Mouse (Mus musculus) lung, postnatal 36 days (tissue): ENCODE results near the gene Stmn1.
A peak's percentile ranks its signal among the peaks of the same experiment; 100 is the strongest.

Experiments
- DNase-seq: peaks from one replicate; pipeline ENCODE4 v3.0.0; 2022; ENCODE audit warnings: mixed read lengths

Stmn1 gene

DNA sequence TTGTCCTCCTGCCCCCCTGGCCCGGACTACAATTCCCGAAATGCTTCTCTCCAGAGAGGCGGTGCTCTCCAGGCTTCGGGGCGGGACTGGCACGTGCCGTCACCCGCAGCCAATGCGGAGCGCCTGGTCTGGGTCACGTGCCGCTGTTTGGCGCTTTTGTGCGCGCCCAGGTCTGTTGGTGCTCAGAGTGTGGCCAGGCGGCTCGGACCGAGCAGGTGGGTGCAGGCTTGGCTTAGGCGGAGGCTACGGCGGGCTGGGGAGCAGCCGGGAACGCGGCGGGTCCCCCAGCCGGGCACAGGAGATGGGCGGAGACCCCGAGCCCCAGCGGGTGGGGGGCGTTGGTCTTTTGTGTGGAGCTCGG lies at the start of gene Stmn1:
Gene Stmn1, plus strand, starts transcription at position 106 of the 361 bp plus-strand sequence.
- peak; percentile 97 for DNase-seq

DNA sequence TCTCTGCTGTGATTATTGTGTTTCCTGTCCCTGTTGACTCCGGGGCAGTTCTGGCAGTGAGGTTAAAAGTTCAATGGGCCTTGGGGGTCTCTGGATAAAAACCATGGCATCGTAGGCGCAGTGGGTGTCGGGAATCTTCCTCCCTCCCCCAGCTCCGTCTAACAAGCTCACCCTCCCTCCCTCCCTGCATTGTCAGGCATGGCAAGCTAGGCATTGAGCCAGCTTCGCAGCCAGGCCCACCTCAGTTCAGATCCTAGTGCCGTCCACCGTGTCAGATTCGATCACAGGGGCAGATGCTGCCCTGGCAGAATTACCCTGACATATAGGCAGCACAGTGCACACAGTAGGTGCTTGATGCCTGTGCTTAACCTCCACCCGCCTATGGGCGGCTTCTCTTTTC lies 46.1 kb upstream of the Stmn1 start:
- DNase-seq, result no peak

DNA sequence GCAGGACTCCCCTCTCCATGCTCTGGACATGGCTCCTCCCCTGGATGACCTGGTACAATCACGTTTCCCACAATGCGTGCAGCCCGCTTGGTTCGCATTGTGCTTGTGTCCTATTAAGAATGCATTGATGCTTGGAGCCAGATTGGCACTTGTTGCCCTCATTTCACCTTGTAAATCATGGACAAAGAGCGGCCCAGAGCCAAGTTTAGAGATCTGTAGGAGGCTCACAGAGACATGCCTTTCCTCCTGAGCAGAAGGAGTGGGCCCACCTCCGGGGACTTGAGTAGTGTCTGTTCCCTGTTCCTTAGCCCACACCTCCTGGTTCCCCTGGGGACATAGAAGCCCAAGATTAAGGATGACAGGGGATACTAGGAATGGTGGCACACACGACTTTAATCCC lies 44.2 kb upstream of the Stmn1 start:
- DNase-seq, result no peak

DNA sequence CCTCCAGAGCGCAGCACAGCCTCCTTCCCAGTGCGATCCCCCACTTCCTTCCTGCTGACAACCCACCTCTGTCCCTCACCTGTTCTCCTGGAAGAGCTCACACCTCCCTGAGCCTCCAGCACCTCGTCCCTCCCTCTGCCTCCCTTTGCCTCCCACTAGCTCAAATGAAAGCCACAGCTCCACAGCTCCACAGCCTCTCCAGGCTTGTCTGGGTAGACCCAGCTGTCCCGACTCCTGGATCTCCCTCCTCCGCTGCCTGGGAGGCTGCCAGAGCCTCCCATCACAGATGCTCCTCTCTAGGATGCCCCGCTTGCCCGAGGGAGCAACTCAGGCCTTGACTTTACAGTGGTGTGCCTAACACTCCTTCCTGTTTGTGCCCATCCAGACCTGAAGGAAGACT lies 43.0 kb upstream of the Stmn1 start:
- DNase-seq, result no peak

DNA sequence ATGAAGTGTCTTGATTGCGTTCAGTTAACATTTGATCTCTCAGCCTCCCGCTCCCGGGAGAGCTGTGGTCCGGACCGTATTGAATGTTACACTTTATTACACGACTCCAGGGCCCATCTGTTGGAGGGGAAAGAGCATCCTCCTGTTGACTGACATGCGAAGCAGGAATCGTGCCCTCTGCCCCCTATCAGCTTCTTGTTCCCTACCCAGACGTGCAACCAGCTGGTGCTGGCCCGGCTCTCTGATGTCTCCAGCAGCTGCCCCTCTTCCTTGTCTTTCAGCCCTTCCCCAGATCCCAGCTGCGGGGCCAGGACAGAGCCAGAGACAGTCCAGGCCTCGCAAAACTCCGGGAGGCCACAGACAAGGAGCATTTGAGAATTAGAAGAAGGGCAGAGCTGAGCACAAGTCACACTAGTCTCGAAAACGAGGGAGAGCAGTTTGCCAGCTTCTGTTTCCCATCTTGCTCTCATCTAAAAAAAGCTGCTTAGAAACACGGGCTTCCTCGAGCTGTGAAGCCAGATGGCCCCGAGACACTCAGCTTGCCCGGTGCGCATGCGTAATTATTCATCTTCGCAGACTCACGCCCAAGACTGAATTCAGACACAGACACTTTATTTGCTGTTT lies 37.6 kb upstream of the Stmn1 start:
- peak; percentile 60 for DNase-seq

DNA sequence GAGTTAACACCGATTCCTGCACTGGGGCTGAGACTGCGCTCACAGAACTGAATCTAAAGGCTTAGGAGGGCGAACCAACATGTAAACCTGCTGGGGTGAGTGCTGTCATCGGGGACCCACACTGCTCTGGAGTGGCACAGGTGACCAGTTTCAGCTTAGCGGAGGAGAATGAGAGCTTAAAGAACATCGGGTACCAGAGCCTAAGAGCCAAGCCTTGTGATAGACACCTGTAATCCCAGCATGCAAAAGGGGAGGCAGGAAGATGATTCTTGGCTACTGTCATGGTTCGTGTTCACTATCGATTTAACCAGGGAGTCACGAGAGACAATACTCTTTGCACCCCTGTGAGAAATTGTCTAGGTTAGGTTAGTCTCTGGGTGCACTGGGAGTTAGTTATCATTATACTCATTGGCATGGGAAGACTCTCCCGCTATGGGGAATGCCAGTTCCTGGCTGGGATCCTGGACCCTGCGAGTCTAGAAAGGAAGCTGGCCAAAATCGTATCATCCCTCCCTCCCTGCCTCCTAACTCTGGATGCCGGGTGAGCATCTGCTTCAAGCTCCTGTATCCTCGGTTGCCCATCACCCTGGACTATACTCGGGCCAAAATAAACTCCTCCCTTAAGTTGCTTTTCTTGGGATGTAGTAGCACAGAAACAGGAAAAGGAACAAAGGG lies 35.3 kb upstream of the Stmn1 start:
- no peak for DNase-seq

DNA sequence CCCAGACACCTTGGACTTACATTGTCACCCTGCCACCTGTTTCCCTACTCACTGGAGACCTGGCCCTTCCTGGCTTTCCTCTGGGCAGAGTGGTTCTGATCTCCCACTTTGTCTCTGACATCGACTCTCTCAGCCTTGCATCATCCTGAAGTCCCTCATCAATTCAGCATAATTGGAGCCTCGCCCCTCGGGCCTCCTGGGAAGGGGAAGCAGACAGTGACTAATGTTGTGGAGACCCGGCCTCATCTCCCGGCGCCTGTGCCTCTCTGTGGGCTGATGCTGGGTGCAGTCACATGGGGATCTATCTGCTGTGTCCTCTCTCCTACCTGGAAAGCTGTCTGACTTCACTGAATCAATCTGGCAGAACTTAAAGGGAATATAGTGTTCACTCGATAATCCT lies 31.9 kb upstream of the Stmn1 start:
- DNase-seq, result no peak

DNA sequence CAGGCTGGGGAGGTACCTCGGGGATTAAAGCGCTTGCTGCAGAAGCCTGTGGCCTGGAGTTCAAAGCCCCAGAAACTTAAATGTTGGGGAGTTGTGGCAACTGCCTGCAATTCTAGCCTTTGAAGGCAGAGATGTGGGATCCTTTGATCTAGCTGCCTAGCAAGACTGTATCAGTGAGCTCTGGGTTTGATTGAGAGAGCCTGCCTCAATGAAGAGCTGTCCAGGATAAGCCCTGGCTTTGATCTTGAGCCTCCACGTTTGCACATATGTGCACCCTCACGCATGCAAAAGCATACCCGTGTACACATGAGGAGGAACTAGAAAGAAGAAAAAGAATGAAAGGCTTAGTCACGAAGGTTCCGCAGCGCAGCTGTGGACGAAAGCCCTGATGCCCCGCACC lies 31.5 kb upstream of the Stmn1 start:
- no peak for DNase-seq

DNA sequence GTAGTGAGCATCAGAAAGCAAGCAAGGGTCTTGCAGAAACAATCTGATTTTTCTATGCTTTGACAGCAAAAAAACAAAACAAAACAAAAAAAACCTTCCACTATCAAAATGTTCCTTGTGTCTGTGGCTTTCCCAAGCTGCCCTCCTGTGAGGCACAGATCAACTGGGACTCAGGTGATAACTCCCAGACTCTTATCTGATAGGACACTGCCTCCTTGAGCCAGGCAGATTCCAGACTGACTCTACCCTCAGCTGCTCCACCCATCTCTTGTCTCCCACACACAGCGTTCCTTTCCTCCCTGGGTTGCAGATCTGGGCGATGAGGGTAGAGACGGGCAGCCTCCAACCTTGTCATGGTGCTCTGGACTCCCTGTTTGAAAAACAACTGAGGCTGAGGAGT lies 29.0 kb upstream of the Stmn1 start:
- no peak for DNase-seq

DNA sequence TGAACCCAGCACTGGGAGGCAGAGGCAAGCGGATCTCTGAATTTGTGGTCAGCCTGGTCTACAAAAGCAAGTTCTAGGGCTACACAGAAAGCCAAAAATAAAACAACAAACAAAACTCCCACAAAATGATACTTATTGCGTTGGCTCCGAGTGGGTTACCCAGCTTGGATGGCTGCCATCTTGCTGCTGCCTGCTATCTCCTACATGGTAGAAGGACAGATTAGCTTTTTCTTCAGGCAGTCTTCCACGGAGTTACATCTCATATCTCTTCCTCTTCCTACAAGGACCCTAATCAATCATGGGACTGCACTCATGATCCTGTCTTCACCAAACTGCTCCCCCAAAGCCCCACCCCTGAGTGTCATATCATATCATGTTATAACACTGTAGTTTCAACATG lies 28.2 kb upstream of the Stmn1 start:
- DNase-seq, result no peak

DNA sequence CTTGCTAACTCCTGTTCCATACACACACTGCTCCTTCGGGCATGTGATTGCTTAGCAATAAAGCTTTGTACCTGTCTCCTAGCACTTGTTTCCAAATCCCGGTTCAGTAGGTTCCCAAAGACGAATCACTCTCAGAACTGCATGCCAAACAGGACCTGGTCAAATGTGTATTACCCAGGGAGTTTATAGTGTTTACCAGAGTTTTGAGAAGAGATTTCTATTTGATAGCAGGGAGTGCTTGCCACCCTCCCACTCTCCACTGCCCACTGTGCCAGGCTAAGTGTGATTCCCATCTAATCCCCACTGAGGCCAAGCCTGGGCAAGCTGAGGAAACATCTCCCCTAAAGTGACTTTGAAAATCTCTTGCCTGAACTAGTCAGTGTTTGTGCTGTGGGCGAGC lies 25.9 kb upstream of the Stmn1 start:
- DNase-seq, result no peak

DNA sequence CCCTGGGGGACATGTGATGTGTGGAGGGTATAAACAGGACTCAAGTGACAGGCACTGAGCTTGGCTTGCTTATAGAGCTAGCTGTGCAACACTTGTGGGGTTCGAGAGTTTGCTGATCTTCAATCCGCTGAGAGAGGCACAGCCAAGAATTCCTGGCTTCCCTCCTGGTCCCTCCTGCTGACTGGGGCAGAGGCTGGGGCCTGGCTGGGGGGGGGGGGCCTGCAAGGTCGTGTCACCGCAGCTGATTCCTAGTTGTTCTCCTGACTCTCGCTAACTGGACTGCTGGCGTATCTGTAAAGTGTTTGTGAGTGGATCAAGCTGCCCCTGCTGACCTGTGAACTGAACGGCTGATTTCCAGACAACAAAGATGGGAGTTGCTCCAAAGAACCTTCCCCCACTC lies 24.5 kb upstream of the Stmn1 start:
- peak; percentile 60 for DNase-seq

DNA sequence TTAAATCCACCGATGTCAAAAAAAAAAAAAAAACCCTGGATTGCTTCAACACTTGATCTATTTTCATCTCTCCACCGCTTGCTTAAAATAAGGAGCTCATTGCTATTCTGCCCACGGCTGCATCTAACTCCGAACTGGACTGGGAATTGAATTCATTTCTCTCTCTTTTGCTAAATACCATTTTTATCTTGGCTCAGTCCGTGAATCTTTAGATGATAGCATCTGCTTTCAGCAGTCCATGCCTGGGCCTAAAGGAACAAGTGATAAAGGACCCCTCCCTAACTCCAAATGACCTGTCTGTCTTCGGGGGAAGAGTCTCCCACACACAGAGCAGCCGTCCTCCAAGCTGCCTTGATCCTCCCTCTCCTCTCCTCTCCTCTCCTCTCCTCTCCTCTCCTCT lies 23.2 kb upstream of the Stmn1 start:
- DNase-seq, result no peak

DNA sequence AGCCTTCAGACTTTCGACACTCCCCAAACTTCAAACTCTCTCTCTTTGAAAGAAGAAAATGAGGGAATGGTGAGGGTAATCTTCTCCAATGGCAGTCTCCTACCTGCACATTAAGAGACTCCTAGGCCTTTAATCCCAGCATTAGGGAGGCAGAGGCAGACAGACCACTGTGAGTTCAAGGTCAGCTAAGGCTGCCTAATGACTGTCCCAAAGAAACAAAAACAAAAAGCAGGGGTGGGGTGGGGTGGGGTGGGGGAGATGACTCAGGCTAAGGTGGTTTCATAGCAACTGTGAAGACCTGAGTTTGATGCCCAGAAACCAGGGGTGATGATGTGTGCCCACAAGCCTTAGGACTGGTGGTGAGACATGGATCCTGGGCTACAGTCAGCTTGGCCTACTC lies 22.6 kb upstream of the Stmn1 start:
- no peak for DNase-seq

DNA sequence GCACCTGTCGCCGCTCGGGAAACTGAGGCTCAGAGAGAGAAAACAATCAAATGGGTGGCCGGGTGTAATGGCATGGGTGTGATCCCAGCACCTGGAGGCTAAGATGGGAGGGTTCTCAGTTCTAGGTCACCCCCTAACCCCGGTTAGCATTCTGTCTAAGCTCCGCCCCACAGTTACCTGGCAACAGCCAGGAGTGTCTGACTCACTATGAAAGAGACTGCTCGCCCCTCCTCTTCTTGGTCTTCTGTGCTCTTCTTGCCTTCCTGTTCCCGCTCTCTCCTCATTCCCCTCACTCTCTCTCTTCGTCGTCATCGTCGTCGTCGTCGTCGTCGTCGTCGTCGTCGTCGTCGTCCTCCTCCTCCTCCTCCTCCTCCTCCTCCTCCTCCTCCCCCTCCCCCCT lies 20.2 kb upstream of the Stmn1 start:
- DNase-seq, result peak; percentile 43

DNA sequence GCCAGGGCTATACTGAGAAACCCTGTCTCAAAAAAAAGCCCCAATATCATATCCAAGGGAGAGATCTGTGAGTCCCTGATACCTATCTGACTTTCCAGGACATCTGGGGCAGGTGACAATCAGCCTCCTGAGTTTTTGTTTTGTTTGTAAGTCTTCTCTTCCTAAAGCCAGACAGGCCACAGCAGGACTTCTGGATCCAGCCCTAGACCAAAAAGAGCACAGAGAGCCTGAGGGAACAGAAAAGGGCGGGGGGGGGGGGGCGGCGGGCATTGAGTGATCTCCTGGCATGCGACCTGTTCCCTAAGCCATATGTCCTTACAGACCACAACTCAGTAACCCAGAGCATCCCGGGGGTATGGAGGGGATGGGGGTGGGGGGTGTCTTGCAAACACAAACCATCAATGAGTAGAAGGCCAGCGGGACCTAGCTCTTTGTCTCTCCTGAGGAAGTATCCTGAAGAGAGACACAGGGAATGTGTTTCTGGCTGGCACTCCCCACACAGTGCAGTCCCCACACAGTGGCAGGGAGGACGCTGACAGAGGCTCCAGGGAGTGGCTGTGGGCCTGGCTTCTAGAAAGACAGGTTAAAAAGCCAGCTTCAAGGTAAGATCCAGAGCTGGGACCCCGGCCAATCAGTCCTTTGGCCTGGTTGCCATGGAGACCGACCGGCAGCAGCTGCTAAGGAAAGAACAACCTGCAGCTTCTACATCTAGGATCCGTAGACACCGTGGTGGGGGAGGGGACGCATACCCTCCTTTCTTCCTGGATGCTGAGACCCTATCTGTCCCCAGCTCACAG lies 18.3 kb upstream of the Stmn1 start:
- DNase-seq, result peak; percentile 29

DNA sequence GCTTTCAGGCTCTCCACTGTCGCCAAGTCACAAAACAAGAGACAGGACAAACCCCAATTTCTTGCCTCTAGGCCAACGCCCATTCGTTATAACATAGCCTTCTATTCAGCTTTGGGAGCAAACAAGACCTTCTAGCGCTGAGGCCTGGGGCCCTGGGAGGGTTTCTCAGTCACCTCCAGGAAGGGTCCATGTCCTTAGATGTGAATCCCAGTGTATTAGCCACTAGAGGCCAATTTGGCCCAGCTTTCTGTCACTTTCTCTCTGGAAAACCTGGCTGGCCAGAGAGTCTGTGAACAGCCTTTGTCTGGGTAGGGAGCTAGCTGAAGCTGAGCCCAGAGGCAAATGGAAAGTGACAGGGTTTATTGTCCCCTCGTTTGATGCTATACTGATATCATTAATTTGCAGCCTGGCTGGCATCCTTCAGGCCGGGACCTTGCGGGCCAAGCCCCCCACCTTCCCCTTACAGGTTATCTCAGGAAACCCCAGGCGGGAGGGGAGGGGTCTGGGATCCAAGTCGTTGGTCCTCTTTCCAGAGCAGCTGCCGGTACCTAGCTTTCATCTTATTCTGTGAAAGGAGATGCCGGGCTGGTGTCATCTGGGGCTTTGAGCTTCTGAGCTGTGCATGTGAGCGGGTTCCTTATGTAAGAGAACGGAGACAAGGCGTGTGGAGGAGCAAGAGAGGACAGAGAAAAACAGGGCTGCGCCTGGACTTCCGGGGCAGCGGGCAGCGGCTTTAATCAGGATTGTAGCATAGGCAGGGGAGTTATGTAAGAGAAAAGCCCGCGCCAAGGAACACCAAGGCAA lies 17.5 kb upstream of the Stmn1 start:
- DNase-seq, result peak; percentile 64

DNA sequence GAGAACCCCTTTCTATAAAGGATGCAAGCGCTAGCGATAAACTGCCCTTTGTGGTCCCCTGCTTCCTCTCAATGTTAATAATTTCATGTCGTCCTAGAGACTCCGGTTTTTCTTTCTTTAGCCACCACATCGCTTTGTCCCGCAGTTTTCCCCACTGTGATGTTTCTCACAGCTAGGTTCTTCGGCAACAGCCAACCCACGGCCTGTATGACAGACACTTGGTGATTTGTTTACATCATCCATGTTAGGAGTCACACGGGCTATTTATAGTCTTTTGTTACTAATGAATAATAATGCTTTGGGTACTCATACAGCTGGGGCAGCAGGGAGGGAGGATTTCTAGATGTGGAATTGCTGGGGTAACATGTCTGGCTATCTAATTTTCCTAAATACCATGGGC lies 16.6 kb upstream of the Stmn1 start:
- no peak for DNase-seq

DNA sequence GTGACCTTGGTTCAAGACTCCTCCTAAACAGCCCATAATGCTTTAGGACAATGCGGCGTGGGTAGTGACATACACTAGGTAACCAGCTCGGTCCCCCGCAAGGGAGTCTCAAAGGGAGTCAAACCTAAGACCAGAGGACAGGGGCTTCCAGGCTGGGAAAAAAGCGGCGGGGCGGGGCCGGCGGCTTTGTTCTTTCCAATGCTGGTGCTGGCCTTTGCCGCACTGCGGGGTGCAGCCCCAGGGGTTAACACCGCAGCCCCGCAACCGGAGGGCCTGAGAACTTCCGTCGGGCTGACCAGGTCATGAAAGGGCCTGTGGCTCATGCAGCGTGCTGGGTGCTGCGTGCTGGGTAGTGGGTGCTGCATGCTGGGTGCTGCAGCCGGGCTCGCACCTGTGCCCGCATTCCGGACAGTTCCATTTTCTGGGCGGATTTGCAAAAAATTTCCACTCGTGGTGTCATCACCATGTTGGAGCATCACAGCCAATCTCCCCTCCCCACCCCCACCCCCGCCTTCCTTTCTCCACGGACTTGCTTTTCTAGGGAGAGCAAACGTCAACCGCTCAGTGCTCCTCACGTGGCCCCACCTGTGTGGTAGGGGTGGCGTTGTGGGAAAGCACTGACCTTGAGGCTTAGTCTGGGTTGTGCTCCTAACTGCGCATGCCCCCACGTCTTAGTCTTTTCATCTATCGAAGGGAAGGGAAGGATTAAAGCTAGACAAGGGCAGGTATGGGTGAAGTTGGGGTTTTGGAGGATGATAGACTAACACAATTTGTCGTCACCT lies 14.3 kb upstream of the Stmn1 start:
- no peak for DNase-seq

DNA sequence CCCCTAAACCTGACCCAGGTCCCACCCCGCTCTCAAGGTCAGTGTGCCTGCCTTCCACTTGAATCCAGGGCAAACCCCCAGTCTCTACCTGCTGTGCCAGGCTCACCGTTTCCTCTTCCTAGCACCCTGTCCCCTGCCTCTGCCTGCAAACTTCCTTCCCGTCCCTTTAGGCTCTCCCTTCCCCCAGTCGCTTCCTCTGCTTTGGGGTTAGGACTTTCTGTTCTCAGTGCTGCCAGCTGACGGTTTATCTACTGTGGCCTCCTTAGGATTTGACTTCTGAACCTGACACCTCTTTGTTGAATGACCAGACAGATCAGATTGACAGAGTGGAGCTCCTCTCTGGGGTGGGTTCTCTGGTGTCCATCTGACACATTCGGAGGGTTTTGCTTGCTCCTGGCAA lies 12.8 kb upstream of the Stmn1 start:
- peak; percentile 72 for DNase-seq

DNA sequence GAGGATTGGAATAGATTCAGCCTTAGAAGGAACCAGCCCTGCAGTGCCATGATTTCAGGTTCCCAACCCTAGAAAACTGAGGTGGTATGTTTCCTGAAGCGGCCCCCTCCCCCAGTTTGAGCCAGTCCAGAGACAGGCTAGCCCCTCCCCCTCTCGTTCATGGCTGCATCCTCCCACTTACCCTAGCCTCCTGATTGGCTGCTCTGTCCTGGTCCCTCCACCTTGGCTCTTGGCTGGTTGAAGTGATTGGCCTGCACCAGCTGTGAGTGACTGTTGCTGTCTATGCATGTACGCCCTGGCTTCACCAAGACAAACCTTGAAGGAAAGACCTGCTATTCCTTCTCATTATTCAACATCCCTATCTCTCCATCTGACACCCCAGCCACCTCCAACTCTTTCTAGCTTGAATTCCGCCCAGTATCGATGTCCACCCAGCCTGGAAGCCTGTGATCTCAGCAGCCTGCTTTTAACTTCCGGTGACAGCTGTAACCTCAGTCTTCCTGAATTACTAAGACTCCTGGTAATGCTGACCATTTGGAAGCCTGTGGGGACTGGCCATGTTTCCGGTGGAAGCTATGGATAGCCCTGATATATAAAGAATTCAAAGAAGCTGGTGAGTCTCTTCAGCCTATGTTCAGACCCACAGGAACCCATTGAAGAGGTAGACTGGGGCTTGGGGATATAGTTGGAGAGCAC lies 10.8 kb upstream of the Stmn1 start:
- no peak for DNase-seq

DNA sequence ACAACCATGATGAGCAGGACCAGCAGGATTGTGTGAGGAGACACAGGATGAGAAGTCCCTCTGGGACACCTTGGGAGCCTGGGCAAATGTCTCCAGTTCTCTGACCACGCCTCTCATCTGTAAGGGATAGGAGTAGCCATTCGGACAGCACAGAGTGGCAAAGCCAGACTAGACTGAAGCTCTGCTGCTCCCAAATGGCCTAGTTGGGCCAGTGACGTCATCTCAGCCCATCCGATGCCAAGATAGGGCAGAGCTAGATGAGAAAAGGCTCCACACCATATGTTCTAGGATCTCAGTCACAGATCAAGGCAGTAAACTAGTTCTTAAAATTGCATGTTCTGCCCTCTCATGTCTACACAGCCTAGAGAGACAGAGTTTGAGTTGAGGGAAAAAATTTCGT lies 9.3 kb upstream of the Stmn1 start:
- DNase-seq, result no peak
